Mouse (Mus musculus): Measurements from ENCODE around the gene Asl.

- TF ChIP-seq CTCF (IDR thresholded peaks at IDR 0.05), result no peak
- no peak for TF ChIP-seq EP300 (IDR thresholded peaks at IDR 0.05; ENCODE audit: insufficient read depth, low read depth, low read length)
Measured at GRCm38 (mm10) chr5:130052510-130052909, 23.5 kb upstream of the Asl start.

All from heart, adult 2 months (tissue).